Mouse (Mus musculus) hindbrain, embryonic 13.5 days (tissue): Measurements from ENCODE around the gene H2al1g. TPM values are rescaled to one million over a fixed set of nuclear protein-coding genes. Genes with fewer than 3 reads are reported as not detected.
"Not testable (repeated sequence)": the region's sequence is repeated elsewhere in the genome, so short reads cannot be mapped to it uniquely, and the experiment has no call there.

Source experiments
- ATAC-seq: fragments of 200-750 bp; cut with Nextera tagmentation; 2 replicates; pipeline ENCODE4 v1.8.0; 2017; ENCODE audit warnings: moderate TSS enrichment; ENCODE audit not compliant: low FRiP score
- H3K27ac ChIP-seq: fragments of 300-500 bp; sonication (generic); 2 replicates; pipeline ENCODE4 v1.5.1; 2015; ENCODE audit warnings: inconsistent platforms, mild to moderate bottlenecking, moderate library complexity
- H3K27me3 ChIP-seq: fragments of 300-500 bp; sonication (generic); 2 replicates; pipeline ENCODE4 v1.6.1; 2015; ENCODE audit warnings: mild to moderate bottlenecking, inconsistent platforms
- H3K36me3 ChIP-seq: fragments of 300-500 bp; sonication (generic); 2 replicates; pipeline ENCODE4 v1.6.1; 2015; ENCODE audit warnings: mild to moderate bottlenecking, inconsistent platforms
- H3K4me1 ChIP-seq: fragments of 300-500 bp; sonication (generic); replicated peaks from 2 replicates; pipeline ENCODE4 v1.6.1; 2015; ENCODE audit warnings: inconsistent platforms
- H3K4me2 ChIP-seq: fragments of 300-500 bp; sonication (generic); 2 replicates; pipeline ENCODE4 v1.6.1; 2015; ENCODE audit warnings: inconsistent platforms, mild to moderate bottlenecking, moderate library complexity
- H3K4me3 ChIP-seq: fragments of 300-500 bp; sonication (generic); 2 replicates; pipeline ENCODE4 v1.5.1; 2015; ENCODE audit warnings: mild to moderate bottlenecking, inconsistent platforms
- H3K9ac ChIP-seq: fragments of 300-500 bp; sonication (generic); 2 replicates; pipeline ENCODE4 v1.6.1; 2015; ENCODE audit warnings: mild to moderate bottlenecking, inconsistent platforms
- H3K9me3 ChIP-seq: fragments of 300-500 bp; sonication (generic); 2 replicates; pipeline ENCODE4 v1.6.1; 2016; ENCODE audit warnings: inconsistent platforms
- WGBS: fragments of 180-500 bp; shearing (Covaris S2); methylation state at CpG from one replicate; pipeline ENCODE4 v1.1.7; 2015; 5-methylcytosine and 5-hydroxymethylcytosine counted together
- polyA plus RNA-seq: library from polyadenylated mRNA; unstranded; fragments of >200 nt; fragmentation: Nextera tagmentation; extraction: Ambion mirVana; gene quantifications from 2 replicates; pipeline ENCODE4 v1.2.1, GENCODE M21; 2015

Gene H2al1g
- polyA plus RNA-seq, 1 experiment from 2014 or later: not detected

- not testable (repeated sequence) for H3K4me1 ChIP-seq, H3K27ac ChIP-seq, H3K9ac ChIP-seq, H3K4me3 ChIP-seq, H3K4me2 ChIP-seq, H3K9me3 ChIP-seq, ATAC-seq, H3K27me3 ChIP-seq, H3K36me3 ChIP-seq
- no CpG with 5 or more reads among the region's 6 CpGs for WGBS
Measured at GRCm38 (mm10) chrX:11321192-11321591, 3.1 kb downstream of the H2al1g start, which contains the start of gene H2al1h. Gene H2al1h (plus strand): TSS chrX:11321492.

GRCm38 (mm10) chrX:11324359-11324758 lies 6.3 kb downstream of the H2al1g start, which contains the start of gene H2al1i:
Gene H2al1i (plus strand): TSS chrX:11324659.
- WGBS: 84% methylated on average over 2 of the region's 5 CpGs
- not testable (repeated sequence) for H3K9ac ChIP-seq

GRCm38 (mm10) chrX:11327522-11327921 lies 9.5 kb downstream of the H2al1g start, which contains the start of gene H2al1j:
Gene H2al1j (plus strand): TSS chrX:11327822.
- not testable (repeated sequence) for H3K9ac ChIP-seq, H3K27ac ChIP-seq, H3K4me3 ChIP-seq, H3K27me3 ChIP-seq, H3K36me3 ChIP-seq, H3K4me2 ChIP-seq, ATAC-seq, H3K9me3 ChIP-seq, H3K4me1 ChIP-seq
- WGBS: 87% methylated on average over 2 of the region's 2 CpGs

More at GRCm38 (mm10) chrX:11324359-11324758, 6.3 kb downstream of the H2al1g start, which contains the start of gene H2al1i:
- not testable (repeated sequence) for H3K4me1 ChIP-seq, H3K9me3 ChIP-seq, H3K4me2 ChIP-seq, H3K27me3 ChIP-seq, H3K4me3 ChIP-seq, H3K27ac ChIP-seq, H3K36me3 ChIP-seq, ATAC-seq

GRCm38 (mm10) chrX:11345762-11346161 lies 27.7 kb downstream of the H2al1g start:
- Histone ChIP-seq H3K27ac (no peak overlapping the region), H3K9me3 (no peaks in the 10 kb centered on the region), H3K36me3 (no peaks in the 10 kb centered on the region), H3K27me3 (no peaks in the 10 kb centered on the region), H3K9ac (no peak overlapping the region), H3K4me3 (no peak overlapping the region), H3K4me2 (no peak overlapping the region), H3K4me1 (peaks cover 5% of the 10 kb centered on the region; the same call in 1 of the 2 replicates)
- 61% methylated on average over 9 of the region's 9 CpGs for WGBS
- no peak for ATAC-seq

GRCm38 (mm10) chrX:11346756-11347155 lies 28.7 kb downstream of the H2al1g start:
- H3K4me2 ChIP-seq: no peak overlapping the region
- H3K27me3 ChIP-seq: no peaks in the 10 kb centered on the region
- WGBS: 93% methylated on average over 3 of the region's 3 CpGs
- no peak overlapping the region for H3K27ac ChIP-seq
- H3K9ac ChIP-seq: no peak overlapping the region
- H3K4me3 ChIP-seq: no peak overlapping the region
- no peaks in the 10 kb centered on the region for H3K36me3 ChIP-seq
- H3K9me3 ChIP-seq: no peaks in the 10 kb centered on the region
- H3K4me1 ChIP-seq: peaks cover 5% of the 10 kb centered on the region; the same call in 1 of the 2 replicates
- no peak for ATAC-seq

GRCm38 (mm10) chrX:11360823-11361222 lies 42.8 kb downstream of the H2al1g start:
- H3K36me3 ChIP-seq: no peaks in the 10 kb centered on the region
- 0 out of 2 replicates have a peak, but pooled peaks cover 13% of the 10 kb centered on the region for H3K27me3 ChIP-seq
- no peaks in the 10 kb centered on the region for H3K9me3 ChIP-seq
- H3K4me3 ChIP-seq: no peak overlapping the region
- ATAC-seq: no peak
- H3K4me1 ChIP-seq: peaks cover 9% of the 10 kb centered on the region
- H3K27ac ChIP-seq: no peak overlapping the region
- H3K4me2 ChIP-seq: no peak overlapping the region
- no peak overlapping the region for H3K9ac ChIP-seq
- 81% methylated on average over 6 of the region's 6 CpGs for WGBS

GRCm38 (mm10) chrX:11361261-11361660 lies 43.2 kb downstream of the H2al1g start:
- no peak overlapping the region for H3K27ac ChIP-seq
- ATAC-seq: no peak

GRCm38 (mm10) chrX:11363890-11364289 lies 45.8 kb downstream of the H2al1g start:
- no peak overlapping the region for H3K27ac ChIP-seq
- no peak overlapping the region for H3K9ac ChIP-seq
- H3K27me3 ChIP-seq: 0 out of 2 replicates have a peak, but pooled peaks cover 16% of the 10 kb centered on the region
- no peak overlapping the region for H3K4me2 ChIP-seq
- H3K36me3 ChIP-seq: no peaks in the 10 kb centered on the region
- WGBS: 41% methylated on average over 6 of the region's 6 CpGs
- H3K4me3 ChIP-seq: no peak overlapping the region
- H3K9me3 ChIP-seq: no peaks in the 10 kb centered on the region
- ATAC-seq: peak; percentile 57; the same call in 1 of the 2 replicates
- H3K4me1 ChIP-seq: peaks cover 9% of the 10 kb centered on the region

More at GRCm38 (mm10) chrX:11361261-11361660, 43.2 kb downstream of the H2al1g start:
- no peaks in the 10 kb centered on the region for H3K36me3 ChIP-seq
- H3K4me3 ChIP-seq: no peak overlapping the region
- H3K4me2 ChIP-seq: no peak overlapping the region
- H3K27me3 ChIP-seq: 0 out of 2 replicates have a peak, but pooled peaks cover 15% of the 10 kb centered on the region
- H3K9ac ChIP-seq: no peak overlapping the region
- H3K4me1 ChIP-seq: peaks cover 9% of the 10 kb centered on the region
- WGBS: 79% methylated on average over 2 of the region's 2 CpGs
- H3K9me3 ChIP-seq: no peaks in the 10 kb centered on the region

GRCm38 (mm10) chrX:11365151-11365550 lies 47.1 kb downstream of the H2al1g start:
- no peak overlapping the region for H3K27ac ChIP-seq
- H3K4me1 ChIP-seq: peaks cover 9% of the 10 kb centered on the region
- no peaks in the 10 kb centered on the region for H3K36me3 ChIP-seq
- H3K9ac ChIP-seq: no peak overlapping the region
- no peak for ATAC-seq
- H3K9me3 ChIP-seq: no peaks in the 10 kb centered on the region
- H3K4me2 ChIP-seq: no peak overlapping the region
- no peak overlapping the region for H3K4me3 ChIP-seq
- H3K27me3 ChIP-seq: 0 out of 2 replicates have a peak, but pooled peaks cover 16% of the 10 kb centered on the region
- 49% methylated on average over 12 of the region's 12 CpGs for WGBS

Other genes with a start within 250 kb of the H2al1g start
- gene H2al1a, start 19.0 kb upstream of the H2al1g start, polyA plus RNA-seq: not detected in 2 replicates
- gene H2al1b, start 15.8 kb upstream of the H2al1g start, polyA plus RNA-seq: not detected in 2 replicates
- not detected in 2 replicates for gene H2al1c, start 12.6 kb upstream of the H2al1g start, polyA plus RNA-seq
- gene H2al1d, start 9.4 kb upstream of the H2al1g start, polyA plus RNA-seq: not detected in 2 replicates
- not detected in 2 replicates for gene H2al1e, start 6.3 kb upstream of the H2al1g start, polyA plus RNA-seq
- gene H2al1f, start 3.1 kb upstream of the H2al1g start, polyA plus RNA-seq: not detected in 2 replicates
- not detected in 2 replicates for gene H2al1h, start 3.2 kb downstream of the H2al1g start, polyA plus RNA-seq
- gene H2al1i, start 6.4 kb downstream of the H2al1g start, polyA plus RNA-seq: not detected in 2 replicates
- not detected in 2 replicates for gene H2al1j, start 9.6 kb downstream of the H2al1g start, polyA plus RNA-seq